Mouse (Mus musculus): ENCODE results near the gene Slc1a2. TPM values are rescaled to one million over a fixed set of nuclear protein-coding genes. Genes with fewer than 3 reads are reported as not detected.

The Slc1a2 gene
- 1.4 and 1.5 TPM in 2 replicates for polyA plus RNA-seq (2012; rRNA removed)

- DNase-seq = no peak
- H3K4me1 ChIP-seq (ENCODE audit: control insufficient read depth, insufficient read depth, low read length) = no peaks in the 10 kb centered on the region; the same call in 1 of the 2 replicates
- WGBS = 2% methylated on average over 20 of the region's 20 CpGs
- H3K4me3 ChIP-seq (replicated peaks; ENCODE audit: extremely low read depth, low read depth, low read length) = peak within 1 kb of the TSS; percentile 63
- TF ChIP-seq POLR2A (IDR thresholded peaks at IDR 0.05; ENCODE audit: borderline replicate concordance, extremely low read depth, low read depth, low read length) (no peak), CTCF (IDR thresholded peaks at IDR 0.05; ENCODE audit: insufficient read depth, low read length) (no peak)
Measured at GRCm38 (mm10) chr2:102658163-102658660, at the start of gene Slc1a2. Slc1a2 (plus strand) TSS chr2:102658659.

GRCm38 (mm10) chr2:102610485-102610884 lies 48.0 kb upstream of the Slc1a2 start:
- TF ChIP-seq CTCF (IDR thresholded peaks at IDR 0.05; ENCODE audit: insufficient read depth, low read length) (no peak), POLR2A (IDR thresholded peaks at IDR 0.05; ENCODE audit: borderline replicate concordance, extremely low read depth, low read depth, low read length) (no peak)
- no peak for DNase-seq
- Histone ChIP-seq H3K4me1 (ENCODE audit: control insufficient read depth, insufficient read depth, low read length) (no peaks in the 10 kb centered on the region), H3K4me3 (replicated peaks; ENCODE audit: extremely low read depth, low read depth, low read length) (no peak overlapping the region)
- WGBS = 92% methylated on average over 4 of the region's 4 CpGs

- Histone ChIP-seq H3K4me3 (replicated peaks; ENCODE audit: extremely low read depth, low read depth, low read length) (no peak overlapping the region), H3K4me1 (ENCODE audit: control insufficient read depth, insufficient read depth, low read length) (no peaks in the 10 kb centered on the region)
- 43% methylated on average over 2 of the region's 2 CpGs for WGBS
- DNase-seq = no peak
- TF ChIP-seq POLR2A (IDR thresholded peaks at IDR 0.05; ENCODE audit: borderline replicate concordance, extremely low read depth, low read depth, low read length) = no peak
- no peak for TF ChIP-seq CTCF (IDR thresholded peaks at IDR 0.05; ENCODE audit: insufficient read depth, low read length)
Measured at GRCm38 (mm10) chr2:102616637-102617036, 41.8 kb upstream of the Slc1a2 start.

- Histone ChIP-seq H3K4me3 (replicated peaks; ENCODE audit: extremely low read depth, low read depth, low read length) (no peak overlapping the region), H3K4me1 (ENCODE audit: control insufficient read depth, insufficient read depth, low read length) (no peaks in the 10 kb centered on the region)
- DNase-seq = no peak
- TF ChIP-seq CTCF (IDR thresholded peaks at IDR 0.05; ENCODE audit: insufficient read depth, low read length) = no peak
- TF ChIP-seq POLR2A (IDR thresholded peaks at IDR 0.05; ENCODE audit: borderline replicate concordance, extremely low read depth, low read depth, low read length) = no peak
- 86% methylated on average over 12 of the region's 12 CpGs for WGBS
Measured at GRCm38 (mm10) chr2:102620744-102621429, 37.6 kb upstream of the Slc1a2 start.

GRCm38 (mm10) chr2:102622176-102622575 lies 36.3 kb upstream of the Slc1a2 start:
- TF ChIP-seq CTCF (IDR thresholded peaks at IDR 0.05; ENCODE audit: insufficient read depth, low read length) = no peak
- TF ChIP-seq POLR2A (IDR thresholded peaks at IDR 0.05; ENCODE audit: borderline replicate concordance, extremely low read depth, low read depth, low read length) = no peak
- no peak for DNase-seq
- Histone ChIP-seq H3K4me3 (replicated peaks; ENCODE audit: extremely low read depth, low read depth, low read length) (no peak overlapping the region), H3K4me1 (ENCODE audit: control insufficient read depth, insufficient read depth, low read length) (no peaks in the 10 kb centered on the region)
- 86% methylated on average over 5 of the region's 5 CpGs for WGBS

- TF ChIP-seq CTCF (IDR thresholded peaks at IDR 0.05; ENCODE audit: insufficient read depth, low read length) = no peak
- TF ChIP-seq POLR2A (IDR thresholded peaks at IDR 0.05; ENCODE audit: borderline replicate concordance, extremely low read depth, low read depth, low read length) = no peak
- DNase-seq = no peak
- no peaks in the 10 kb centered on the region for H3K4me1 ChIP-seq (ENCODE audit: control insufficient read depth, insufficient read depth, low read length)
- H3K4me3 ChIP-seq (replicated peaks; ENCODE audit: extremely low read depth, low read depth, low read length) = no peak overlapping the region
Measured at GRCm38 (mm10) chr2:102622943-102623342, 35.5 kb upstream of the Slc1a2 start.

- 98% methylated on average over 1 of the region's 1 CpGs for WGBS
- TF ChIP-seq CTCF (IDR thresholded peaks at IDR 0.05; ENCODE audit: insufficient read depth, low read length) (no peak), POLR2A (IDR thresholded peaks at IDR 0.05; ENCODE audit: borderline replicate concordance, extremely low read depth, low read depth, low read length) (no peak)
- Histone ChIP-seq H3K4me1 (ENCODE audit: control insufficient read depth, insufficient read depth, low read length) (no peaks in the 10 kb centered on the region), H3K4me3 (replicated peaks; ENCODE audit: extremely low read depth, low read depth, low read length) (no peak overlapping the region)
- DNase-seq = no peak
Measured at GRCm38 (mm10) chr2:102624538-102624937, 33.9 kb upstream of the Slc1a2 start.

- WGBS = 68% methylated on average over 4 of the region's 4 CpGs
- TF ChIP-seq POLR2A (IDR thresholded peaks at IDR 0.05; ENCODE audit: borderline replicate concordance, extremely low read depth, low read depth, low read length) = no peak
- TF ChIP-seq CTCF (IDR thresholded peaks at IDR 0.05; ENCODE audit: insufficient read depth, low read length) = no peak
- no peak overlapping the region for H3K4me3 ChIP-seq (replicated peaks; ENCODE audit: extremely low read depth, low read depth, low read length)
- DNase-seq = no peak
- no peaks in the 10 kb centered on the region for H3K4me1 ChIP-seq (ENCODE audit: control insufficient read depth, insufficient read depth, low read length)
Measured at GRCm38 (mm10) chr2:102632361-102632760, 26.1 kb upstream of the Slc1a2 start.

- no peak for TF ChIP-seq CTCF (IDR thresholded peaks at IDR 0.05; ENCODE audit: insufficient read depth, low read length)
- 74% methylated on average over 1 of the region's 1 CpGs for WGBS
- no peak for DNase-seq
- no peaks in the 10 kb centered on the region for H3K4me1 ChIP-seq (ENCODE audit: control insufficient read depth, insufficient read depth, low read length)
- H3K4me3 ChIP-seq (replicated peaks; ENCODE audit: extremely low read depth, low read depth, low read length) = no peak overlapping the region
Measured at GRCm38 (mm10) chr2:102634010-102634409, 24.4 kb upstream of the Slc1a2 start.

- Histone ChIP-seq H3K4me1 (ENCODE audit: control insufficient read depth, insufficient read depth, low read length) (no peaks in the 10 kb centered on the region), H3K4me3 (replicated peaks; ENCODE audit: extremely low read depth, low read depth, low read length) (no peak overlapping the region)
- 60% methylated on average over 3 of the region's 3 CpGs for WGBS
- DNase-seq = no peak
- TF ChIP-seq POLR2A (IDR thresholded peaks at IDR 0.05; ENCODE audit: borderline replicate concordance, extremely low read depth, low read depth, low read length) = no peak
- no peak for TF ChIP-seq CTCF (IDR thresholded peaks at IDR 0.05; ENCODE audit: insufficient read depth, low read length)
Measured at GRCm38 (mm10) chr2:102635523-102636060, 22.9 kb upstream of the Slc1a2 start.
